Mouse (Mus musculus): Measurements from ENCODE around the gene Fbxw7.

GRCm38 (mm10) chr3:84897952-84898351, 82.9 kb downstream of the Fbxw7 start:
- TF ChIP-seq CTCF (IDR thresholded peaks at IDR 0.05; ENCODE audit: borderline replicate concordance, extremely low read depth, insufficient read depth, insufficient read length): no peak
- no peak for TF ChIP-seq POLR2A (IDR thresholded peaks at IDR 0.05; ENCODE audit: borderline replicate concordance, extremely low read depth, insufficient read depth, insufficient read length, poor library complexity, severe bottlenecking)
